Mouse (Mus musculus) midbrain, embryonic 10.5 days (tissue): ENCODE measurements around the gene Taf5. TPM values are rescaled to one million over a fixed set of nuclear protein-coding genes. Genes with fewer than 3 reads are reported as not detected.

Experiments
- DNase-seq: peaks from one replicate; pipeline ENCODE4 v3.0.0-alpha.2; 2017; ENCODE audit warnings: low spot score
- H3K27ac ChIP-seq: fragments of 300-500 bp; sonication (generic); replicated peaks from 2 replicates; pipeline ENCODE4 v1.5.1; 2016; ENCODE audit warnings: mild to moderate bottlenecking
- H3K27me3 ChIP-seq: fragments of 300-500 bp; sonication (generic); 2 replicates; pipeline ENCODE4 v1.6.1; 2016; ENCODE audit warnings: low read depth, mild to moderate bottlenecking; ENCODE audit not compliant: poor library complexity, severe bottlenecking
- H3K36me3 ChIP-seq: fragments of 300-500 bp; sonication (generic); 2 replicates; pipeline ENCODE4 v1.6.1; 2016; ENCODE audit warnings: mild to moderate bottlenecking, moderate library complexity
- H3K4me1 ChIP-seq: fragments of 300-500 bp; sonication (generic); 2 replicates; pipeline ENCODE4 v1.6.1; 2016
- H3K4me3 ChIP-seq: fragments of 300-500 bp; sonication (generic); 2 replicates; pipeline ENCODE4 v1.5.1; 2016; ENCODE audit warnings: mild to moderate bottlenecking, moderate library complexity
- H3K9me3 ChIP-seq: fragments of 300-500 bp; sonication (generic); replicated peaks from 2 replicates; pipeline ENCODE4 v1.6.1; 2016; ENCODE audit warnings: mild to moderate bottlenecking
- WGBS: fragments of 180-500 bp; shearing (Covaris S2); methylation state at CpG from one replicate; pipeline ENCODE4 v1.1.7; 2016; 5-methylcytosine and 5-hydroxymethylcytosine counted together
- polyA plus RNA-seq: library from polyadenylated mRNA; unstranded; fragments of >200 nt; fragmentation: Nextera tagmentation; extraction: Ambion mirVana; gene quantifications from 2 replicates; pipeline ENCODE4 v1.2.1, GENCODE M21; 2016

Taf5 gene
- polyA plus RNA-seq, 1 experiment from 2014 or later: 6.8 TPM

- Histone ChIP-seq H3K36me3 (peaks cover 56% of the 10 kb centered on the region), H3K4me3 (no peak overlapping the region), H3K4me1 (peaks cover 23% of the 10 kb centered on the region), H3K27ac (no peak overlapping the region), H3K27me3 (no peaks in the 10 kb centered on the region), H3K9me3 (no peaks in the 10 kb centered on the region)
- DNase-seq: no peak
- WGBS: 92% methylated on average over 3 of the region's 3 CpGs
These were observed 20.7 kb downstream of the Taf5 start for GRCm38 (mm10) chr19:47088226-47088625.

- H3K27ac ChIP-seq: peak overlapping the region; percentile 90
- no peaks in the 10 kb centered on the region for H3K9me3 ChIP-seq
- peak overlapping the region; percentile 96 for H3K4me3 ChIP-seq
- 4% methylated on average over 36 of the region's 36 CpGs for WGBS
- H3K27me3 ChIP-seq: no peaks in the 10 kb centered on the region
- peaks cover 56% of the 10 kb centered on the region for H3K36me3 ChIP-seq
- H3K4me1 ChIP-seq: peaks cover 23% of the 10 kb centered on the region
- no peak for DNase-seq
These were observed 22.4 kb downstream of the Taf5 start for GRCm38 (mm10) chr19:47089718-47090525.

- WGBS: under 1% methylated on average over 56 of the region's 56 CpGs
- no peaks in the 10 kb centered on the region for H3K27me3 ChIP-seq
- peak; percentile 95 for DNase-seq
- H3K27ac ChIP-seq: peak within 1 kb of the TSS; percentile 90
- no peaks in the 10 kb centered on the region for H3K9me3 ChIP-seq
- peaks cover 56% of the 10 kb centered on the region for H3K36me3 ChIP-seq
- peak within 1 kb of the TSS; percentile 96 for H3K4me3 ChIP-seq
- H3K4me1 ChIP-seq: peaks cover 23% of the 10 kb centered on the region
These were observed 23.1 kb downstream of the Taf5 start, which contains the start of the genes Usmg5 and Pdcd11 for GRCm38 (mm10) chr19:47090550-47091156. Gene Usmg5, minus strand, starts transcription at chr19:47090647. Gene Pdcd11, plus strand, starts transcription at chr19:47090768.

DNA sequence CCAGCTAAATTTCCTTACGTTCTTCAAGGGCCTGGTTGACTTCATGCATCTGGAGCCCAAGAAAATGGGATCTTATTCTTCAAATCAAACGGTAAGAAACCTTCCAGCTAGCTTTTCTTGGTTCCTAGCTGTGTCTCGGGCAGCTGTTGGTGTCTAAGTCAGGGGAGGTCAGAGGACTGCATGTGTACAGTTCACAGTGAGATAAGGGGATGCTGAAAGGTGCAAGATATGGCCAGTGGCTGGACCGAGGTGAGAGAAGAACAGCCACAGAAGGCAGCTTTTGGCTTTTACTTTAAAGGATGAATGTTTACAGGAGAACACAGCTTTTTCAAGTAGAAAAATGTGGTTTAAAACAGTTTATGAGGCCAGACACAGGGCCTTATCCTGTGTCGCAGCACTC, 33.5 kb downstream of the Taf5 start:
- H3K36me3 ChIP-seq: peaks cover 100% of the 10 kb centered on the region
- H3K4me1 ChIP-seq: no peaks in the 10 kb centered on the region
- 96% methylated on average over 5 of the region's 5 CpGs for WGBS

GRCm38 (mm10) chr19:47104641-47105271, 37.2 kb downstream of the Taf5 start:
- H3K36me3 ChIP-seq: peaks cover 100% of the 10 kb centered on the region
- no peak overlapping the region for H3K27ac ChIP-seq
- H3K27me3 ChIP-seq: no peaks in the 10 kb centered on the region
- no peaks in the 10 kb centered on the region for H3K4me1 ChIP-seq
- no peak overlapping the region for H3K4me3 ChIP-seq
- 94% methylated on average over 9 of the region's 9 CpGs for WGBS
- no peak for DNase-seq
- H3K9me3 ChIP-seq: no peaks in the 10 kb centered on the region

More for the DNA sequence above, 33.5 kb downstream of the Taf5 start:
- no peaks in the 10 kb centered on the region for H3K27me3 ChIP-seq
- no peaks in the 10 kb centered on the region for H3K9me3 ChIP-seq
- no peak overlapping the region for H3K4me3 ChIP-seq
- DNase-seq: no peak
- H3K27ac ChIP-seq: no peak overlapping the region

- Histone ChIP-seq H3K27ac (no peak overlapping the region), H3K4me3 (no peak overlapping the region), H3K9me3 (no peaks in the 10 kb centered on the region), H3K27me3 (no peaks in the 10 kb centered on the region), H3K4me1 (no peaks in the 10 kb centered on the region), H3K36me3 (peaks cover 89% of the 10 kb centered on the region)
- no peak for DNase-seq
- 92% methylated on average over 2 of the region's 2 CpGs for WGBS
These were observed 51.1 kb downstream of the Taf5 start for GRCm38 (mm10) chr19:47118634-47119033.

DNA sequence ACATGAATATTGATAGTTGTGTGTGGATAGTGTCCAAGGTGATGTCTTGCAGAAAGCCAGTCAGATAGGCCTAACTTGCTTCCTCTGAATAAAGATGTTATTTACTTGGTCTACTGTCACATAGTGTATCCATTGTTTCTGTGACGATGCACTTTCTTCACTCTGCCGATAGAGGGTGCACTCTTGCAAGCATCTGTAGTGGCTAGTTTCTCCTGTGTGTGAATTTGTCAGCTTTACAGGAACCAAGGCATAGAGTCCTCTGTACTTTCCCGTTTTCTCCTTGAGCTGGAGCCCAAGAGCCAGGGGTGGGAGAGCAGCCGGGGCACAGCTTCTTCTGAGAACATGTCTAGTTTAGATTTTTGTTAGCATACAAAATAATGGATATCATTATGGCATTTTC, 53.5 kb downstream of the Taf5 start:
- Histone ChIP-seq H3K27me3 (no peaks in the 10 kb centered on the region), H3K36me3 (peaks cover 89% of the 10 kb centered on the region), H3K4me3 (no peak overlapping the region), H3K27ac (no peak overlapping the region), H3K4me1 (no peaks in the 10 kb centered on the region), H3K9me3 (no peaks in the 10 kb centered on the region)
- no peak for DNase-seq
- WGBS: 49% methylated on average over 4 of the region's 4 CpGs

DNA sequence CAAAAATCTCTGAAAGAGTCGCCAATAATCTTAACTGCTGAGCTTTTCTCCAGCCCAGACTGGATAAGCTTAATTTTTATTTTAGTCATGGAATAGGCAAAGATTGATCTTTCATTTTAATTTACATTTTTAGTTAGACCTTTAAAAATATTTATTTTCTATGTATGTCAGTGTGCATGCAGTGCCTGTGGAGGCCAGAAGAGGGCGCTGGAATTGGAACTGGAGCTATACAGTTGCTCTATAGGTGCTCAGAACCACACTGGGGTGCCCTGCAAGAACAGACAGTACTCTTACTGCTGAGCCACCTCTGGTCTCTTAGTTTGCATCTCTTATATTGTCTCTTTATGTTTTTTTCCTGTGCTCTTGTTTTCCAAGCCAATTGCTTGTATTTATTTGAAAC, 55.3 kb downstream of the Taf5 start:
- WGBS: 27% methylated on average over 2 of the region's 2 CpGs
- H3K4me3 ChIP-seq: no peak overlapping the region
- H3K27ac ChIP-seq: no peak overlapping the region
- peaks cover 89% of the 10 kb centered on the region for H3K36me3 ChIP-seq
- H3K9me3 ChIP-seq: no peaks in the 10 kb centered on the region
- no peaks in the 10 kb centered on the region for H3K4me1 ChIP-seq
- H3K27me3 ChIP-seq: no peaks in the 10 kb centered on the region
- DNase-seq: peak; percentile 47

DNA sequence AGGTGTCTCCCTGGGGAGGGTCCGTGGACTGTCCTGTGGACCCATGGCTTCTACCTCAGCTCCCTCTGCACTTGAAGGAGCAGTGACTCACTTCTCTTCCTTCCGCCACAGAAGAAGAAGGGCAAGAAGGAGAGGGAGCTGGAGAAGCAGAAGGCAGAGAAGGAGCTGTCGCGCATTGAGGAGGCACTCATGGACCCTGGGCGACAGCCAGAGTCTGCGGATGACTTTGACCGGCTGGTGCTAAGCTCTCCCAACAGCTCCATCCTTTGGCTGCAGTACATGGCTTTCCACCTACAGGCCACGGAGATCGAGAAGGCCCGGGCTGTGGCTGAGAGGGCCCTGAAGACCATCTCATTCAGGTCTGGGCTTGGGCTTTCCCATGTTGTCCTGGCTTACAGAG, 60.6 kb downstream of the Taf5 start:
- DNase-seq: no peak
- Histone ChIP-seq H3K27ac (no peak overlapping the region), H3K9me3 (no peaks in the 10 kb centered on the region), H3K27me3 (no peaks in the 10 kb centered on the region), H3K4me3 (no peak overlapping the region), H3K4me1 (no peaks in the 10 kb centered on the region), H3K36me3 (peaks cover 98% of the 10 kb centered on the region)
- 96% methylated on average over 10 of the region's 10 CpGs for WGBS

DNA sequence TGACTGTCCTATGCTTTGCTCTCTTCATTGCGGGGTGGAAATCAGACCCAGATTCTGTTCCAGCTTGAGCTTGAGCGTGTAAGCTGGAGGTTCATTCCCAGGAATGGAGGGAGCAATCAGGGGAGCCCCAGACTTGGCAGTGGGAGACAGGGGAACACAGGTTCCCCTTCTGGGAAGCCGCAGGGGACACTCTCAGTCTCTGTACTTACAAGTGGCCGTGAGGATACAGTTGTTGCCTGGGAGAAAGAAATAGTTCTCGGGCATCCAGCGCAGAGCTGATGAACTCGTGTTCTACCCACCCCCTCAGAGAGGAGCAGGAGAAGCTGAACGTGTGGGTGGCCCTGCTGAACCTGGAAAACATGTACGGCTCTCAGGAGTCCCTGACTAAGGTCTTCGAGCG, 61.3 kb downstream of the Taf5 start:
- no peaks in the 10 kb centered on the region for H3K27me3 ChIP-seq
- 94% methylated on average over 11 of the region's 11 CpGs for WGBS

DNA sequence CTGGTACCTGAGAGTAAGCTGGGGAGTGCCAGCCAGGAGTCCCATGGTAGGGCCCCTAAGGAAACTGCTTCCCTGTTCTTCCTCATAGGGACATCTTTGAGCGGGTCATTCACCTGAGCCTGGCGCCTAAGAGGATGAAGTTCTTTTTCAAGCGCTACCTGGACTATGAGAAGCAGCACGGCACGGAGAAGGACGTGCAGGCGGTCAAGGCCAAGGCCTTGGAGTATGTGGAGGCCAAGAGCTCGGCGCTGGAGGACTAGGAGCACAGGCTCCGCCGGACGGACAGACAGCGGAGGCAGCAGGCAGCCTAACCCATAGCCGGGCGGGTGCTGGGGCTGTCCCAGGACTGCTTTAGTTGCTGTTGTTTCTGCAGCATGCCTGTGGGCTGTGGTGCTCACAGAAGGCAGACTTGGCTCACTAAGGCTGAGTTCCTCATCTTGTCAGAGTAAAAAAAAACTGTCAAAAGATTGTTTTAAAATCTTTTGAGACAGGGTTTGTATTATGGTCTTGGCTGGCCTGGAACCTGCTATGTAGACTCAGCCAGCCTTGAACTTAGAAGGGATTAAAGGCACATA, 63.1 kb downstream of the Taf5 start:
- H3K4me3 ChIP-seq: no peak overlapping the region
- H3K4me1 ChIP-seq: no peaks in the 10 kb centered on the region
- no peak for DNase-seq
- H3K9me3 ChIP-seq: no peaks in the 10 kb centered on the region
- H3K27ac ChIP-seq: no peak overlapping the region
- no peaks in the 10 kb centered on the region for H3K27me3 ChIP-seq
- H3K36me3 ChIP-seq: peaks cover 79% of the 10 kb centered on the region
- 94% methylated on average over 15 of the region's 15 CpGs for whole genome bisulfite sequencing

More for the DNA sequence above, 61.3 kb downstream of the Taf5 start:
- H3K36me3 ChIP-seq: peaks cover 97% of the 10 kb centered on the region
- no peak overlapping the region for H3K4me3 ChIP-seq
- H3K4me1 ChIP-seq: no peaks in the 10 kb centered on the region
- no peak overlapping the region for H3K27ac ChIP-seq
- DNase-seq: no peak
- no peaks in the 10 kb centered on the region for H3K9me3 ChIP-seq
